ENCODE assay signal across 17 mouse cellular contexts in the genomic region with DNA sequence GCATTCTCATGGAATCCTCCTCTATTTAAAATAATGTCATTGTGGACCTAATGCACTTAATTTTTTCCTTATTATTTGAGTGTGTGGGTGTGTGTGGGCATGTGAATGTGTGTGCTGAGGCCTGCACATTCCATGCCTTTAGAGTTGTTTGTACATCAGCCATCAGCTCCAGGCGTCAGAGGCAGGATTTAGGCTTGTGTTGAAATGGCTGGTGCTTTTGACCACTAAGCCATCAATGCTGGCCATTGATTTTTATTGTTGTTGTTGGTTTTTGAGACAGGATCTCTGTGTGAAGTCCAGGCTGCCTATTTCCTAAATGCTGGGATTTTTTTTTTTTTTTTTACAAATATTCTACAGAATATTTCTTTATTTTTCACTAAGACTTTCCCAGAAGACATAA. TPM values are rescaled to one million over a fixed set of nuclear protein-coding genes. Genes with fewer than 3 reads are reported as not detected.
"Had no signal": no experiment of that assay in that cellular context is flagged by ENCODE, and none has a peak within 500 bp of the region (broad histone marks: within the 10 kb centered on the region; RNA-seq: fewer than 3 reads in every experiment).

No protein-coding gene starts in this region.

- H3K27me3 ChIP-seq: neural tube, embryonic 13.5 days; neural tube, embryonic 15.5 days; stomach, embryonic 15.5 days had no signal

- H3K9me3 ChIP-seq: neural tube, embryonic 13.5 days; neural tube, embryonic 15.5 days; stomach, embryonic 15.5 days had no signal

- H3K4me3 ChIP-seq: neural tube, embryonic 13.5 days; neural tube, embryonic 15.5 days; stomach, embryonic 15.5 days had no signal

- H3K27ac ChIP-seq: neural tube, embryonic 13.5 days; neural tube, embryonic 15.5 days; stomach, embryonic 15.5 days; stomach, postnatal 0 days had no signal

- H3K4me2 ChIP-seq: neural tube, embryonic 13.5 days; neural tube, embryonic 15.5 days; stomach, embryonic 15.5 days had no signal

- H3K4me1 ChIP-seq: neural tube, embryonic 13.5 days; neural tube, embryonic 15.5 days; stomach, embryonic 15.5 days had no signal

- H3K9ac ChIP-seq: neural tube, embryonic 13.5 days; neural tube, embryonic 15.5 days; stomach, embryonic 15.5 days had no signal

- H3K36me3 ChIP-seq: stomach, embryonic 15.5 days had no signal

- DNase-seq: retina, postnatal 1 day; right cerebral cortex, adult 18-20 months; right cerebral cortex, postnatal 14 days; right cerebral cortex, postnatal 25 days; right cerebral cortex, postnatal 4 days; spleen, adult 18-20 months; thymus, adult 18-20 months; thymus, adult 2 months; thymus, postnatal 14 days; thymus, postnatal 25 days; thymus, postnatal 36 days; thymus, postnatal 4 days had no signal

RNA-seq across cellular contexts. Expression of a gene that starts 3.7 kb away (rescaled TPM):
- total RNA-seq: neutrophil, adult 5-6 weeks had no signal

RNA-seq across cellular contexts. Expression of a gene that starts 16.9 kb away (rescaled TPM):
- total RNA-seq: neutrophil, adult 5-6 weeks had no signal

RNA-seq across cellular contexts. Expression of a gene that starts 29.9 kb away (rescaled TPM):
- polyA plus RNA-seq: stomach, postnatal 0 days had no signal
